Mouse (Mus musculus): ENCODE measurements around the gene Samd4b.

DNA sequence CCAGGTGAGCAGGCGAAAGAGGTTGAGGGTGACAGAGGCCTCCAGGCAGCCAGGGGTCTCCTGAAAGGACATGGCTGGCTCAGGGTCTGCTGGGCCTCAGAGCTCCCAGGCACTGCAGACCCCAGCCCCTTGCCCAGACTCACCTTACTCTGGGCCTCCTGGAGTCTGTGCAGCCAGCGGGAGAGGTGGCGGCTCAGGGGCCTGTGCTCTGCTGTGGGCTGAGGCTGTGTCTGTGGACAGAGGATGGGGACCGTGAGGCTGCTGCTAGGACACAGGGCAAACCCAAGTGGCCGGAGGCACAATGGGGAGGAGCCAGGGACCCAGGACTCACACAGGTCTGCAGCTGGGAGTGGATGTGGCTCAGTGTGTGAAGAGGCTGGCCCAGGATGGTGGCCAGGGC is 120.6 kb downstream of the Samd4b start:
- TF ChIP-seq MAFK (IDR thresholded peaks at IDR 0.05; ENCODE audit: insufficient read depth, low read depth, low read length) (no peak), ZC3H11A (IDR thresholded peaks at IDR 0.05; ENCODE audit: borderline replicate concordance, low read depth, low read length) (no peak), CHD2 (IDR thresholded peaks at IDR 0.05; ENCODE audit: low read depth, low read length) (no peak), HCFC1 (IDR thresholded peaks at IDR 0.05; ENCODE audit: borderline replicate concordance, insufficient read depth, low read length) (no peak)
